8 mouse cellular contexts compared by ENCODE assay signal in the genomic region with DNA sequence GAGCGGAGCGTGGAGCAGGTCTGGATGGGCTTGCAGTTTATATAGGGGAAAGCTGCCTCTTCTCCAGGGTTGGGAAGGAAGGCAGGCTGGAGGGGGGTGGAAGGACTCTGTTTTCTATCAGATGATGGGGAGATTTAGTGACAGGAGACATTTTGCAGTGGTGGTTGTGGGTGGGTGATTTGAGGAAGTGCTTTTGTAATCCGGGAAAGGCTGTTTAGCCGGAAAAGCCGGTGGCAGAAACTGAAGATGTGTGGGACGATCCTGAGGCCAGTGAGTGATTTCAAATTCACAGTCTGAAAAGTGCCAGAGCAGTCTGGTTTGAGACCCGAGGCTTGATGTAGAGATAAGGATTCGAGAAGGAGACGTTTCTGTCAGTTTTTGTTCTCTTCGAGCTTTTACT. TPM values are rescaled to one million over a fixed set of nuclear protein-coding genes. Genes with fewer than 3 reads are reported as not detected.
DNase-seq lines count a peak whose midpoint lies in the region; ATAC-seq and TF ChIP-seq lines count a peak whose summit lies in the region.

No protein-coding gene starts in this region.

- H3K4me3 ChIP-seq in heart, embryonic 10.5 days = peak overlapping the region; percentile 45
- H3K4me3 ChIP-seq in heart, adult 2 months = no peak overlapping the region
- no peak overlapping the region for H3K4me3 ChIP-seq in midbrain, embryonic 13.5 days (replicated peaks)
- H3K4me3 ChIP-seq in midbrain, embryonic 11.5 days (ENCODE audit: low read depth, low read length) = no peak overlapping the region
- H3K4me3 ChIP-seq in limb, embryonic 14.5 days (replicated peaks; ENCODE audit: low read length) = no peak overlapping the region
- peak overlapping the region; percentile 27 for H3K4me3 ChIP-seq in stomach, embryonic 16.5 days (replicated peaks; ENCODE audit: low read length)
- H3K4me3 ChIP-seq in left cerebral cortex, adult 2 months = no peak overlapping the region

- DNase-seq in heart, embryonic 10.5 days (ENCODE audit: low spot score) = no peak
- DNase-seq in heart, adult 2 months = no peak
- DNase-seq in midbrain, embryonic 11.5 days (ENCODE audit: low spot score, missing footprints) = no peak
- no peak for DNase-seq in limb, embryonic 14.5 days (ENCODE audit: low spot score)
- DNase-seq in adrenal gland, adult 18-20 months (ENCODE audit: low spot score in 2 of 2) = no peak
- no peak for DNase-seq in left cerebral cortex, adult 2 months (ENCODE audit: extremely low spot score in 1 of 2, low spot score in 2 of 2)

- H3K9ac ChIP-seq in heart, adult 2 months (ENCODE audit: low read depth, low read length) = no peak overlapping the region
- no peak overlapping the region for H3K9ac ChIP-seq in midbrain, embryonic 13.5 days (replicated peaks)
- H3K9ac ChIP-seq in midbrain, embryonic 11.5 days (ENCODE audit: low read length) = no peak overlapping the region
- H3K9ac ChIP-seq in limb, embryonic 14.5 days (ENCODE audit: low read depth, low read length, severe bottlenecking) = no peak overlapping the region
- H3K9ac ChIP-seq in stomach, embryonic 16.5 days (ENCODE audit: low read length) = peak overlapping the region; percentile 34

- no peak for TF ChIP-seq CTCF in heart, adult 2 months (IDR thresholded peaks at IDR 0.05)
- TF ChIP-seq CTCF in left cerebral cortex, adult 2 months (IDR thresholded peaks at IDR 0.05) = no peak

- H3K4me1 ChIP-seq in heart, embryonic 10.5 days = no peaks in the 10 kb centered on the region
- H3K4me1 ChIP-seq in heart, adult 2 months (ENCODE audit: control insufficient read depth, insufficient read depth, low read length) = no peaks in the 10 kb centered on the region
- no peaks in the 10 kb centered on the region for H3K4me1 ChIP-seq in midbrain, embryonic 13.5 days (replicated peaks)
- no peaks in the 10 kb centered on the region for H3K4me1 ChIP-seq in midbrain, embryonic 11.5 days (ENCODE audit: control insufficient read depth, insufficient read depth, low read length)
- no peaks in the 10 kb centered on the region for H3K4me1 ChIP-seq in limb, embryonic 14.5 days (ENCODE audit: control insufficient read depth, insufficient read depth, low read length)
- H3K4me1 ChIP-seq in stomach, embryonic 16.5 days (ENCODE audit: control insufficient read depth, insufficient read depth, low read length) = no peaks in the 10 kb centered on the region

- H3K36me3 ChIP-seq in heart, embryonic 10.5 days = no peaks in the 10 kb centered on the region
- no peaks in the 10 kb centered on the region for H3K36me3 ChIP-seq in heart, adult 2 months (ENCODE audit: control insufficient read depth, insufficient read depth, low read length)
- no peaks in the 10 kb centered on the region for H3K36me3 ChIP-seq in midbrain, embryonic 13.5 days
- H3K36me3 ChIP-seq in midbrain, embryonic 11.5 days (ENCODE audit: control insufficient read depth, insufficient read depth, low read length) = no peaks in the 10 kb centered on the region
- no peaks in the 10 kb centered on the region for H3K36me3 ChIP-seq in limb, embryonic 14.5 days (ENCODE audit: control insufficient read depth, insufficient read depth, low read length)
- no peaks in the 10 kb centered on the region for H3K36me3 ChIP-seq in stomach, embryonic 16.5 days (ENCODE audit: control insufficient read depth, insufficient read depth, low read length)

- no peaks in the 10 kb centered on the region for H3K9me3 ChIP-seq in heart, embryonic 10.5 days
- no peaks in the 10 kb centered on the region for H3K9me3 ChIP-seq in midbrain, embryonic 13.5 days
- H3K9me3 ChIP-seq in midbrain, embryonic 11.5 days (ENCODE audit: control insufficient read depth, low read length) = no peaks in the 10 kb centered on the region
- H3K9me3 ChIP-seq in limb, embryonic 14.5 days (ENCODE audit: control insufficient read depth, low read length) = no peaks in the 10 kb centered on the region
- H3K9me3 ChIP-seq in stomach, embryonic 16.5 days (replicated peaks; ENCODE audit: control insufficient read depth, low read length) = no peaks in the 10 kb centered on the region

- no peak for TF ChIP-seq EP300 in heart, adult 2 months (IDR thresholded peaks at IDR 0.05; ENCODE audit: insufficient read depth, low read depth, low read length)

- H3K27ac ChIP-seq in heart, embryonic 10.5 days = no peak overlapping the region
- H3K27ac ChIP-seq in heart, adult 2 months = no peak overlapping the region
- H3K27ac ChIP-seq in midbrain, embryonic 13.5 days = no peak overlapping the region
- no peak overlapping the region for H3K27ac ChIP-seq in midbrain, embryonic 11.5 days (ENCODE audit: low read depth, low read length)
- no peak overlapping the region for H3K27ac ChIP-seq in limb, embryonic 14.5 days (replicated peaks; ENCODE audit: low read depth, low read length)
- H3K27ac ChIP-seq in stomach, embryonic 16.5 days (ENCODE audit: low read length) = 0 out of 2 replicates have a peak overlapping the region, but pooled peaks have one; percentile 7
- no peak overlapping the region for H3K27ac ChIP-seq in left cerebral cortex, adult 2 months

- H3K4me2 ChIP-seq in midbrain, embryonic 13.5 days (replicated peaks) = 0 out of 2 replicates have a peak overlapping the region, but pooled peaks have one; percentile 13
- H3K4me2 ChIP-seq in midbrain, embryonic 11.5 days = no peak overlapping the region
- peak overlapping the region; percentile 16; the same call in 1 of the 2 replicates for H3K4me2 ChIP-seq in limb, embryonic 14.5 days (replicated peaks; ENCODE audit: low read depth, low read length, severe bottlenecking)
- peak overlapping the region; percentile 39 for H3K4me2 ChIP-seq in stomach, embryonic 16.5 days (ENCODE audit: low read depth, low read length)

- ATAC-seq in midbrain, embryonic 13.5 days = no peak
- no peak for ATAC-seq in midbrain, embryonic 11.5 days (ENCODE audit: low FRiP score)
- no peak for ATAC-seq in limb, embryonic 14.5 days (ENCODE audit: low FRiP score, low read depth)
- no peak for ATAC-seq in stomach, embryonic 16.5 days (ENCODE audit: insufficient read depth, low FRiP score)

- intact Hi-C loops in heart, adult 2 months (cut with DNase I) = loop anchor here (5.0 to 10.0 kb wide), 2 partner anchors 81 to 218 kb away; no protein-coding TSS in a partner anchor
- intact Hi-C loops in left cerebral cortex, adult 2 months (cut with DNase I) = no loop called here

- WGBS in heart, embryonic 10.5 days = 38% methylated on average over 10 of the region's 10 CpGs
- 41% methylated on average over 10 of the region's 10 CpGs for WGBS in heart, adult 2 months
- WGBS in midbrain, embryonic 13.5 days = 68% methylated on average over 10 of the region's 10 CpGs
- WGBS in midbrain, embryonic 11.5 days = 67% methylated on average over 10 of the region's 10 CpGs
- WGBS in limb, embryonic 14.5 days = 46% methylated on average over 10 of the region's 10 CpGs
- 22% methylated on average over 10 of the region's 10 CpGs for WGBS in stomach, embryonic 16.5 days

- H3K79me2 ChIP-seq in heart, adult 2 months (replicated peaks; ENCODE audit: control insufficient read depth, insufficient read depth, low read length) = no peaks in the 10 kb centered on the region

- no peaks in the 10 kb centered on the region for H3K27me3 ChIP-seq in heart, embryonic 10.5 days (ENCODE audit: insufficient read depth, poor library complexity, severe bottlenecking)
- H3K27me3 ChIP-seq in heart, adult 2 months (ENCODE audit: control insufficient read depth, insufficient read depth, low read length) = no peaks in the 10 kb centered on the region
- peaks cover 23% of the 10 kb centered on the region; the same call in 1 of the 2 replicates for H3K27me3 ChIP-seq in midbrain, embryonic 13.5 days
- peaks cover 3% of the 10 kb centered on the region; the same call in 1 of the 2 replicates for H3K27me3 ChIP-seq in midbrain, embryonic 11.5 days (ENCODE audit: control insufficient read depth, insufficient read depth, low read length)
- peaks cover 4% of the 10 kb centered on the region; the same call in 1 of the 2 replicates for H3K27me3 ChIP-seq in limb, embryonic 14.5 days (ENCODE audit: control insufficient read depth, insufficient read depth, low read length)
- H3K27me3 ChIP-seq in stomach, embryonic 16.5 days (ENCODE audit: control insufficient read depth, insufficient read depth, low read length) = no peaks in the 10 kb centered on the region; the same call in 1 of the 2 replicates

- TF ChIP-seq POLR2A in heart, adult 2 months (IDR thresholded peaks at IDR 0.05; ENCODE audit: insufficient read depth, low read depth, low read length) = no peak
- TF ChIP-seq POLR2A in limb, embryonic 14.5 days (IDR thresholded peaks at IDR 0.05; ENCODE audit: borderline replicate concordance, extremely low read depth, insufficient read depth, insufficient read length) = no peak

RNA-seq across cellular contexts. Expression of gene Tlr8, which starts 12.4 kb away (rescaled TPM):
- polyA plus RNA-seq in heart, embryonic 10.5 days (2016; fragmentation: Nextera tagmentation; extraction: Ambion mirVana) = 0.08 TPM in 1 of 2 replicates, not detected in the other
- total RNA-seq in heart, adult 2 months (2021) = 1 to 10 TPM; 1.3 to 1.9 TPM
- polyA plus RNA-seq in heart, adult 2 months (2012; rRNA removed) = 0.59 and 1.2 TPM in 2 replicates
- polyA plus RNA-seq in midbrain, embryonic 13.5 days (2015; fragmentation: Nextera tagmentation; extraction: Ambion mirVana) = 0.04 TPM in 1 of 2 replicates, not detected in the other
- 0.14 TPM in 1 of 2 replicates, not detected in the other for polyA plus RNA-seq in midbrain, embryonic 11.5 days (2014; fragmentation: Nextera tagmentation; extraction: Ambion mirVana)
- 0.57 and 0.83 TPM in 2 replicates for polyA plus RNA-seq in limb, embryonic 14.5 days (2012; rRNA removed)
- 0.67 and 1.2 TPM in 2 replicates for polyA plus RNA-seq in limb, embryonic 14.5 days (2014; fragmentation: Nextera tagmentation; extraction: Ambion mirVana)
- polyA plus RNA-seq in stomach, embryonic 16.5 days (2015; fragmentation: Nextera tagmentation; extraction: Ambion mirVana) = 0.81 and 0.93 TPM in 2 replicates
- 1 to 10 TPM; 2.5 to 4.9 TPM for total RNA-seq in adrenal gland, adult 18-20 months (2021)
- under 1 TPM; 0.14 to 0.16 TPM for total RNA-seq in left cerebral cortex, adult 2 months (2021)

RNA-seq across cellular contexts. Expression of gene Tlr7, which starts 53.8 kb away (rescaled TPM):
- 0.14 TPM in 1 of 2 replicates, not detected in the other for polyA plus RNA-seq in heart, embryonic 10.5 days (2016; fragmentation: Nextera tagmentation; extraction: Ambion mirVana)
- 1 to 10 TPM; 1.7 to 2.5 TPM for total RNA-seq in heart, adult 2 months (2021)
- polyA plus RNA-seq in heart, adult 2 months (2012; rRNA removed) = 0.57 and 0.91 TPM in 2 replicates
- polyA plus RNA-seq in midbrain, embryonic 13.5 days (2015; fragmentation: Nextera tagmentation; extraction: Ambion mirVana) = 0.18 and 0.97 TPM in 2 replicates
- 0.34 and 0.54 TPM in 2 replicates for polyA plus RNA-seq in midbrain, embryonic 11.5 days (2014; fragmentation: Nextera tagmentation; extraction: Ambion mirVana)
- 0.68 and 0.85 TPM in 2 replicates for polyA plus RNA-seq in limb, embryonic 14.5 days (2012; rRNA removed)
- 0.94 and 2.1 TPM in 2 replicates for polyA plus RNA-seq in limb, embryonic 14.5 days (2014; fragmentation: Nextera tagmentation; extraction: Ambion mirVana)
- 0.60 and 1.1 TPM in 2 replicates for polyA plus RNA-seq in stomach, embryonic 16.5 days (2015; fragmentation: Nextera tagmentation; extraction: Ambion mirVana)
- total RNA-seq in adrenal gland, adult 18-20 months (2021) = 1 to 10 TPM; 3.0 to 7.0 TPM
- total RNA-seq in left cerebral cortex, adult 2 months (2021) = 1 to 10 TPM; 2.8 to 4.0 TPM

Comparison
In these comparisons a context has a peak if more than half of its experiments do, and no peak if none do; other contexts are left out.
1. H3K4me3 ChIP-seq: peak in heart, embryonic 10.5 days (single experiment) and stomach, embryonic 16.5 days (single experiment); none in heart, adult 2 months (single experiment), midbrain, embryonic 13.5 days (single experiment), midbrain, embryonic 11.5 days (single experiment), limb, embryonic 14.5 days (single experiment) and left cerebral cortex, adult 2 months (single experiment).